Mouse (Mus musculus): ENCODE measurements around the gene Ice2.

- no peak for TF ChIP-seq POLR2A (IDR thresholded peaks at IDR 0.05; ENCODE audit: insufficient read length, low read depth)
- TF ChIP-seq USF1 (IDR thresholded peaks at IDR 0.05; ENCODE audit: low read depth): no peak
- TF ChIP-seq E2F4 (IDR thresholded peaks at IDR 0.05; ENCODE audit: insufficient read depth): no peak
- no peak for TF ChIP-seq MAX (IDR thresholded peaks at IDR 0.05; ENCODE audit: low read depth)
- TF ChIP-seq REST (IDR thresholded peaks at IDR 0.05; ENCODE audit: insufficient read depth, insufficient read length): no peak
- TF ChIP-seq MYOD1 (IDR thresholded peaks at IDR 0.05; ENCODE audit: control insufficient read depth in 1 of 3, insufficient read length in 2 of 3, low read depth in 2 of 3): no peak
- no peak for TF ChIP-seq POLR2AphosphoS2 (IDR thresholded peaks at IDR 0.05; ENCODE audit: insufficient read length, low read depth)
- no peak for TF ChIP-seq CEBPB (IDR thresholded peaks at IDR 0.05; ENCODE audit: insufficient read depth, poor library complexity, severe bottlenecking)
- no peak for TF ChIP-seq TCF3 (IDR thresholded peaks at IDR 0.05; ENCODE audit: insufficient read length, low read depth)
- no peak for TF ChIP-seq SRF (IDR thresholded peaks at IDR 0.05; ENCODE audit: control insufficient read depth, insufficient read length, low read depth)
These were observed 65.3 kb downstream of the Ice2 start for GRCm38 (mm10) chr9:69463046-69463445.

Measured in myocyte (in vitro differentiated cells).